Mouse (Mus musculus): Measurements from ENCODE around the gene Nufip2.
"Not testable (repeated sequence)": the region's sequence is repeated elsewhere in the genome, so short reads cannot be mapped to it uniquely, and the experiment has no call there.

DNA sequence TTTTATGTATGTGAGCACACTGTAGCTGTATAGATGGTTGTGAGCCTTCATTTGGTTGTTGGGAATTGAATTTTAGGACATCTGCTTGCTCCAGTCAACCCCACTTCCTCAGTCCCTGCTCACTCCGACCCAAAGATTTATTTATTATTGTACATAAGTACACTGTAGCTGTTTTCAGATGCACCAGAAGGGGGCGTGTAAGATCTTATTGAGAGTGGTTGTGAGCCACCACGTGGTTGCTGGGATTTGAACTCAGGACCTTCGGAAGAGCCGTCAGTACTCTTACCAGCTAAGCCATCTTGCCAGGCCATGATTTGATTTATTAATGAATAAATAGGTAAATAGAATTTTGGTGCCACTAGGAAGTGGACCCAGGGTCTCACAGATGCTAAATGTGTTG, 20.6 kb upstream of the Nufip2 start:
- TF ChIP-seq GATA1 (IDR thresholded peaks at IDR 0.05; ENCODE audit: borderline replicate concordance, low read length); FLI1 (IDR thresholded peaks at IDR 0.05; ENCODE audit: low read length): not testable (repeated sequence)

Measured in megakaryocyte, embryonic 14.5 days (primary cell).